Mouse (Mus musculus) spleen, adult 12 weeks (tissue): ENCODE results near the gene Aqr.

Source experiments
- DNase-seq: peaks from one replicate; pipeline ENCODE4 v3.0.0; 2022; ENCODE audit warnings: low spot score

Aqr gene

DNA sequence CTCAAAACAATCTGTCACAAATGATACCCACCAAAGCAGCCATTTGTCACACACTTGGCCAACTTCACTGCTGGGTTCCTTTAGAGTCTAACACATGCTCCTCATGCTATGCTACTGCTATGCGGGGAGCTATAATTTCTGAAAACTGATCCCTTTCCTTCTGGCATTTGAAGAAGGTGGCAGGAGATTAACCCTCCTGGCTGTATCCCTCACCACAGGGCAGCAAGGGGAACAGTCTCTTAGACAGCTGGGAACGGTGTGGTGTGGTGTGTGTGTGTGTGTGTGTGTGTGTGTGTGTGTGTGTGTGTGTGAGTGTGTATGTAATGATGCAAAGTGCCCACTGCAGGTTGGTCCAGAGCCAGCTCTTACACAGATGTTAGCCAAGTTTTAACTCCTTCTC, 51.0 kb downstream of the Aqr start:
- DNase-seq, result no peak

GRCm38 (mm10) chr2:114133355-114133754, 53.5 kb downstream of the Aqr start:
- DNase-seq, result no peak

DNA sequence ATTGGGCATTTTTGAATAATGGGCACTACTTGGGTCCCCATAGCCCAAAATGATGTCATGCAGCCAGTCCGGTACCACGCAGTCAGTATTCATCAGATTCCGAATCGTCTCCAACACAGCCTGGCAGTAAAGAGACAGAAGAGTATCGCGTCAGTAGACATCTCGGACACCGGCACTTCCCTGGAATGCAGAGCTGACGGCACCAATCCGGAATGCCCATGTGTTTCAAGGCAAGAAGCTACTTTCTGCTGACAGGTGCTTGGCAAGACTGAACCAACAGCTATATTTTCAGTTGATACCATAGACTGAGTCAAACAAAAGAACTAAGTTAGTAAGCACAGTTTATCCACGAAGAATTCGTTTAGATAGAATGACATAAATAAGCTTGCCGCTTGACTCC, 56.2 kb downstream of the Aqr start:
- no peak for DNase-seq

DNA sequence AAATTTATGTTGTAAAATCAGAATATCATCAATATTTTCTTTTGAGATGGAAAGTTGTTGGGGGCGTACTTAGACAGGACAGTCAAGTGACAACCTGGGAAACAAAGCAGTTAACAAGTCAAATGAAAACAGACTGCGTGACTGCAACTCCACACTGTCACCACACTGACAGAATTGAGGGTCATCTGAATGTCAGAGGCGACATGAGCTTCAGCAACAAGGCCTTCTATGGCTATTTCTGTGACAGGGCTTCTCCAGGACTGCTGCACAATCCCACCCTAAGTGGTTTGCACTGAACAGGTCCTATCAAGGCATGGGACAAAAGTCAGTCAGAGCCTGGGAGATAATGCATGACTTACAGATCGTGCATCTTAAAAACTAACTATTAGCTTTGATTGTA, 63.5 kb downstream of the Aqr start:
- no peak for DNase-seq

DNA sequence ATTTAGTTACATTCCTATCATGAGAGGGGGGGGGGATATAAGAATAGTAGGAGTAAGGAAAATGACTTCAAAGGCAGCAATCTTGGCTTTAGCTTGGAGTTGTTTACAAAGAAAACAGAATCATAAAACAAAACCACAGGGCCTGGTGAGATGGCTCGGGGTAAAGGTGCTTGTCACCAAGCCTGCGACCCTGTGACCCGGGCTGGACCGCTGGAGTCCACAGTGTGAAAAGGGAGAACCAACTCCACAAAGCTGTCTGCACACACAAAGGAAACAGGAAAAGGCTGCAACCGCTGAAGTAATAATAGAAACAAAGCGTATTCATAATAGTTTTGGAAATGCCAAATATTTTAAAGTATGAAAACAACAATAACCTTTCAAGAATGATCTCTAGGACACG, 67.4 kb downstream of the Aqr start:
- no peak for DNase-seq

- no peak for DNase-seq
Measured at GRCm38 (mm10) chr2:114117665-114118064, 69.2 kb downstream of the Aqr start.

- DNase-seq, result no peak
Measured at GRCm38 (mm10) chr2:114117235-114117634, 69.6 kb downstream of the Aqr start.

- DNase-seq, result no peak
Measured at GRCm38 (mm10) chr2:114115563-114115962, 71.3 kb downstream of the Aqr start.

DNA sequence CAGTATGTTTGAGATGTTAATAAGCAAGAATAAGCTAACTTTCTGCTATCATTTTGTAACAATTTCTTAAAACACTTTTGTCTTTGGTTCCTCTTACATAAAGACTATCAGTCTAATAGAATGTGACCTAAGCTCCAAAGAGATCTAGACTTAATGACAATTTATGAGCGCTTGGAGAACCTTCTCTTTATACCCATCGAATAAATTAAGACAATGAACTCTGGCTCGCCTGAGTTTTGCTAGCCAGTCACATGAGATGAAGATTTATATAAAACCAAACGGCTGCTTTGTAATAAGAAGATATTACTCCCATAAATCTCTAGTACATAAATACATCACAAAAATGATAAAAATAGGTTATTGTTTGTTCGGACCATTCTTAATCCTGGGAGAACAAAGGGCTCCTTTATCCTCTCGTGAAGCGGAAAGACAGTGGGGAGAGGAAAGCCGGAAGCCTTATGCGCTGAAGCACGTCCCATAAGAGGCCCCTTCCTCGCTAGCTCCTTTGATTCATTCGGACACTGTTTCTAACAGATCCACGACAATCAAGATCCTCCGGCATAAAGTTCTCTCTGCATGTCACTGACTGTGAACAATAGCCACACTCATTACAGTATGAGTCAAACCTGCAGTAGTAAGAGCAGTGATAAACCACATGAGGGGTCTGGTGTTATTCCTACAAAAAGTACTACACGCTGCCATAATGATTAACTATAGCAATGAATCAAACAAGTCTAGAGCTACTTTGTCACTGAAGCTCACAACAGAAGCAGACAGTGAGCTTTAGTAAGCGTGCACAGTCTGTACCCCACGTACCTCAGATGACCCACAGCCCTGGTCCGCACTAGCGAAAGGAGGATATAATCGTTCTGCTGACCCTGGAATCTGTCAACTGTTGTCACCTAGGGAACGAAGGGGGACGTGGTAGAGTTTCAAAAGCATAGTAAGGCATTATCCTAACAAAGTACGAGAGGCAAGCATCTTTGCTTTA, 79.2 kb downstream of the Aqr start:
- no peak for DNase-seq

DNA sequence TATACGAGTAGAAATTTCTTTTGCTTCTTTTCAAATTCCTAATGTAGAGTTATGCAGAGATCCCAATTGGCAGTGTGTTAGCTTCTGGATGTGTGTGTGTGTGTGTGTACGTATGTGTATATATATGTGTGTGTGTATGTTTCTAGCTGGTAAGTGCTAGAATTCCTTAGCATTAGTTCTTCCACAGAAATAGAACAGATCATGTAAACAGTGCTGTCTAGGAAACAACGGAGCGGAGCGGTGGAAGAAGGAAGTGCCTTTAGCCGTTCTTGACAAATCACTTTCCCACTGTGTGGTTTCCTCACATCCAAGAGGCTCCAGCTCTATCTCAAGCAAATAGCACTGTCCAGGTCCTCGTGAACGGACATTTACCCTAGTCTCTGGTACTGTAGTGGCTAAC, 80.4 kb downstream of the Aqr start:
- DNase-seq, result no peak

DNA sequence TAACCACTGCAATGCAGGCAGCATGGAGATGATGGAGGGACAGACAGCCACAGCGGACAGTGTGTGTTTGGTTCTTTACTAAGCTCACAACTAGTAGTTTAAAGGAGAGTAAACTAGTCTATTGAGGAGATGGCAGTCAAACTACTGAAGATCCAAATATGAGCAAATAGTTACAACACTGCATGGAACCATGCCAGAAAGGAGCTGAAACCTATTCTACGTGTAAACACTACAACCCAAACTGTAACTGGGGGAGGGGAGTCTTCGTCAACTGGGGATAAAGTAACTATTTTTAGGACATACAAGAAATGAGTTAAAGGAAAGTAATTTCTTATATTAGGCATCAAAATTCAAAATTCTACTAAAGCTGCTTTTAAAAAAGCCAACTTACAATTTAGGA, 84.4 kb downstream of the Aqr start:
- DNase-seq, result no peak

- no peak for DNase-seq
Measured at GRCm38 (mm10) chr2:114100834-114101233, 86.0 kb downstream of the Aqr start.

DNA sequence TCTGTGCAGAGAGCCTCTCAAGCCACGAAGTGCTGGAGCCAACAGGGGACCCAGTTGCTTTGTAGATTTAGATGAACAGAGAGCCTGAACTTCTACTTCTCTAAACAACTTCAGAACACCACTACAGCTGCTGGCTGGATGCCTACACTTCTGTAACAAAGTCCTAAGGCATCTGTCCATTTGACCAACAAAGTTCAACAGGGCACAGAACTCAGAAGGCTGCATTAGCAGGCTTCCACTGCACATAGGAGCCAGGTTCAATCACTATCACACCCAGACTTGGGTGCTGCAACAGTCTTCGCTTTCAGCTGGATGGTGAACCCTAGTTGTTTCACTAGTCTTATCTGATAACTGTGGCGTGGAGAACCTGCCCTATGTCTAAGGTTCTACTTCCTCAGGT, 87.0 kb downstream of the Aqr start:
- no peak for DNase-seq

DNA sequence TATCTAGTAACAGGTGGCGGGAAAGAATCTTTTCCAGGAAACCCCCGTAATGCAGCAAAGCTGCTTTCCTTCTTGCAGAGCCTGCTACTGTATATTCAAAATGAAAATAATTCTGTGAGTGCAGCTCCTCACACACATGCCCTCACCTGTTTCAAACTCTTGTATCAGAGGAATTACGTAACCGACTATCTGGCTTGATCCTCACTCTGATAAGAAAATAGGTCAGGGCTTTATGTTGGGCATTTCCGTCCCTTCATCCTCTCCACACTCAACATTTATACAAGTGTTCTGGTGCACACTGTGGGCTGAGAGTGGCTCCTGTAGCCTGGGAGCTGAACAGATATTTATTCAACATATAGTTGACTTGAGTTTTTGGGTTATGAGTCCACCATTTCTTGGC, 87.7 kb downstream of the Aqr start:
- DNase-seq, result no peak

DNA sequence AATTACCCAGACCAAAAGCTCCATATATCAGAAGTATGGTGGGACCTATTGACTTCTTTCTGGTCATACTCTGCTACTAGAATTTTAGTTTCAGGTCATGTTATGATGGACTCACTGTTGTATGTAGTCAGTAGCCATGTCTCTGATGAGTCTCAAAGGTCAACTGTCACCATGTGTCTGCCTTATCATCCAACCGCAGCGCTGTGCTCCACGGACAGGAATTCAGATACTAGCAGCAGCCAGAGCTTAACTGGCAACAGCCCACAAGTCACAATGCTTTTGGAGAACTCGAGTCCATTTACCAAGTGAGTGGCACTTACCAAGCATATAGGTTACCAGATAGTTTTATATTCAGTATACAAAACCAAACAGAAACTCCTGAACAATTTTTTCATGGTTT, 89.2 kb downstream of the Aqr start:
- no peak for DNase-seq

DNA sequence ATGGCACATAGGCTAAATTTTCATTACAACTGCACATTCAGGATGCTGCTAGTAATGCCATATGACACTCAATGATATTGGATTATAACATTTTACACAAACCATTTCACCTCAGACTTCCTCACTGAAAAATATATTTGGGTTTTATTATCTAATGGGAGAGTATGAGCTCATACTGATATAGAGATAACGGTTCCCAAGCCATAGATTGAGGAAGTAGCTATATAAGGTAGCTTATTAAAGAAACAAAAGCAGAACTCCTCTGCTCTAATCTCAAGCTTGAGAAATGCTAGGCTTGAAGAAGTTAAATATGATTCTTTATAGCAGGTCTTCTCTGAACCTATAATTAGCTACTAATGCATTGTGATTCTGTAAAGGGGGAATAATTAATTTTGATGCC, 90.3 kb downstream of the Aqr start:
- no peak for DNase-seq

GRCm38 (mm10) chr2:114095348-114095747, 91.5 kb downstream of the Aqr start:
- no peak for DNase-seq

DNA sequence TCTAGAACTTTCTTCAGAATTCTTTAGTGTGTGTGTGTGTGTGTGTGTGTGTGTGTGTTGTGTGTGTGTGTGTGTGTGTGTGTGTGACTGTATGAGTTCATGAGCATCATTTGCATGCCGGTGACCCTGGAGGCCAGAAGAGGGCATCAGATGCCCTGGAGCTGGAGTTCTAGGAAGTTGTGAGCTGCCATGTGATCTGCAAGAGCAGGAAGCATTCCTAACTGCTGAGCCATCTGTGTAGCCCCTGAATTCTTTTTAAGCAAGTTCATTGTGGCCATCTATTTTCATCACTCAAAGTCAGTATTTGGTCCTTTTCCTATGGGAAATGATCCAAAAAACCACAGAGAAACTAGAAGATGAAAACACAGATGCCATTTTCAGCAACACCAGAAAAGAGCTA, 92.1 kb downstream of the Aqr start:
- DNase-seq, result no peak

DNA sequence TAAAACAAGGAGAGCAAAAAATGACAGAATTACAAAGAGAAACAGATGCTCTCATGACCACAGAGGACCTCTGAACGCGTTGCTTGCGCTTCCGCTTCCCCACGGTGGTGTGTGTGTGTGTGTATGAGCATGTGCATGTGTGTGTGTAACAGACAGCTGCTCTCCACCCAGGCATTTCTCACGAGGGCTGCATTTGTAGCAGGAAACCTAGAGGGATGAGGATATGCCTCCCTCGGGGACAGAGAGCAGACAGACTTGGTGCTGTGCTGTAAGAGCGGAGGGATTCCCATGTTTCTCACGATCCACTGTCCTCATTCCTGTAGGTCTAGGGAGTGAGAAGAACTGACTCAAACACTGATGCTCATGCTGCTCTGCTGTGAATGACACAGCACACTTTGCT, 93.2 kb downstream of the Aqr start:
- DNase-seq, result no peak

DNA sequence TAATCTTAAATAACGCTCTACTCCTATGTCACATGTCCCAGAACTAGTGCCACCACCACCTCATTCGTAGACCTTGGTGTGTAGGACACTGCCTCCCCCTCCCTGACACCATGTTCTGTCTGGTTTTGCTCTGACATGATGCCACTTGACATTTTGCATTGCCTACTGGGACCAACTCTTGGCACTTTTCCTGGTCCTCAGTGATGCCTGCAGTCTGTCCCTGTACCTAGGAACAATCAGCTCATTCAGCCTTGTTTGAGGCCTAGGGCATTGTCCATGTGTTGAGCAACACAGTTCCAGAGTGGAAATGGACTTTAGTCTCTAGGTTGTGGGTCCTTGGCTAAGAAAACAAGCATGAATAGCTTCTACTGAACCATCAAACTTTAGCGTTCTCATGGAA, 97.0 kb downstream of the Aqr start:
- DNase-seq, result no peak

GRCm38 (mm10) chr2:114087271-114087670, 99.6 kb downstream of the Aqr start:
- DNase-seq, result no peak

DNA sequence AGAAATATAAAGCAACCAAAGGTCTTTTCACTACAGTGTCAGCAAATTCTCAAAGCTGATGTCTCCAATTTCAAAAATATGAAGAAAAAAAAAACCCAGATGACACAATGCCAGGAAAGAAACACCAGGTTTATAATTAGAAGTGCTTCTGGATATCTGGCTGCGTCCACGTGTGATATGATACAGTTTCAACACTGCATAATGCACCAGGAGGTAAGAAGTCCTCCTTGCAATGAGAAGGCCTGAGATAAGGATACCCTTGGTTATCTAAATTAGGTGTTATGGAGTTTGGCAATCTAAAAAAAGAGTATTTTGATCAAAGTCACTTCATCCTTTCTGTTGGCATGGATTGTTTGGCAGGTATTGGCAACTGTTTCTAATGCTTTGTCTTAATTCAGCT, 114.9 kb downstream of the Aqr start:
- DNase-seq, result no peak

- no peak for DNase-seq
Measured at GRCm38 (mm10) chr2:114066226-114066625, 120.6 kb downstream of the Aqr start.

GRCm38 (mm10) chr2:114064004-114064403, 122.8 kb downstream of the Aqr start:
- no peak for DNase-seq
